Mouse (Mus musculus): Measurements from ENCODE around the gene Pxmp2.

Gene Pxmp2

DNA sequence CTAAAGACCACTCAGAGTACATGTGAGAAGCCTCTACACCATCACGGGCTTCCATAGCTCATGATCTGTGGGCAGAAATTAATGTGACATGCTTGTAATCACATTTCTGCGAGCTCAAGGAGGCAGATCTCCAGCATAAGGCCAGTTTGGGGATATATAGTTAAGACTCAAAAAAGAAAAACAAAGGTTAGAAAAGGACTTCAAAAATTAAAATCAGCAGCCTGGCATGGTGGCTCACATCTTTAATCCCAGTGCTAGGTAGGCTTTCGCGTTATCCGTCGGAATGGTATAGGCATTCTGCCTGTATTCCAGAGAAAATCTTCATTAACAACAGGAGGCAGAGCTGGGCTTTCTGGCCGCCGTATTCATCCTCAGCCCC, 55.6 kb downstream of the Pxmp2 start:
- peak; percentile 2 for DNase-seq

DNA sequence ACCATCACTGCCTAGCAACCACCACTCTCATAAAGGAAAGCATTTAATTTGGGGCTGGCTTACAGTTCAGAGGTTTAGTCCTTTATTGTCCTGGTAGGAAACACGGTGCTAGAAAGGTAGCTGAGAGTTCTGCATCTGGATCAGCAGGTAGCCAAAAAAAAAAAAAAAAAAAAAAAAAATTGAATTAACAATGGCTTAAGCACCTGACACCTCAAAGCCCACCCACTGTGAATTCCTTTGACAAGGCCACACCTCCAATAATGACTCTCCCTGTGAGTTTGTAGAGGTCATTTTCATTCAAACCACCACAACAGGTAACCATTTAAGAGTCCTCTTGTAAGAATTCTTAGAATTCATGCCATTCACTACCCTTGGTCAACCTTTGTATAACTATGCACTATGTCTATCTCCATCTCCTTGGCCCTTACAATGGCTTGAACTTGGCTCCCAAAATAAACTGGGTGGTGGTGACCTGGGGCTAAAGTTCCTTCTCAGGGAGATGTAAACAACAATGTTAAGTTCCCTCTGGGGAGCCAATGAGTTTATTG, 58.6 kb downstream of the Pxmp2 start:
- no peak for DNase-seq

DNA sequence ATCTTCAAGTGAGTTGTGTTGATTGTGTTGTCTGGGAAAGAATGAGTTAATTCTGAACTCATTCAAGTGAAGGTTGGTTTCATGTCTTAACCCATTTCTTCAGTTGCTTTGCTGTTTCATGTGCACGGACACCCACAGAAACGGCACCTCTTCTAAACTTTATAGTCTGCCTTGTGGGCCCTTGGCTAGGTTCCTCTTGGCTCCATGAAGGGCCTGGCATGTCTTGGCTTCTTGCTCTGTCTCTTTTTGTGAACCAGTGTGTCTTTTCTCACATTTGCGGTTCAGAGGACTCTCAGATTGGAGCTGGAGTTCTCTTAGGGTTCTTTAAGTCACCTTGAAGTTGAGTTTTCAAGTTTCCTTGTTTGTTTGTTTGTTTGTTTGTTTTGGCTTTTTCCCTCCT, 60.9 kb downstream of the Pxmp2 start:
- DNase-seq, result no peak

Measured in liver (tissue).